Mouse (Mus musculus): ENCODE data around the gene Utrn. TPM values are rescaled to one million over a fixed set of nuclear protein-coding genes. Genes with fewer than 3 reads are reported as not detected.
A peak's percentile ranks its signal among the peaks of the same experiment; 100 is the strongest.

Utrn gene
- polyA plus RNA-seq, 1 experiment from 2014 or later: 88.4 TPM

GRCm38 (mm10) chr10:12690601-12691000 lies 178.6 kb downstream of the Utrn start:
- no peaks in the 10 kb centered on the region for H3K27me3 ChIP-seq (replicated peaks; ENCODE audit: insufficient read depth, low read length)
- no peaks in the 10 kb centered on the region for H3K4me1 ChIP-seq (ENCODE audit: insufficient read depth, low read depth, low read length)
- WGBS: 21% methylated on average over 5 of the region's 5 CpGs
- ATAC-seq (peak; percentile 48), DNase-seq (ENCODE audit: low spot score) (peak; percentile 89)
- TF ChIP-seq CTCF (IDR thresholded peaks at IDR 0.05) (peak; percentile 83), EP300 (IDR thresholded peaks at IDR 0.05) (no peak)
- H3K9me3 ChIP-seq (ENCODE audit: low read length): no peaks in the 10 kb centered on the region
- no peak overlapping the region for H3K9ac ChIP-seq (replicated peaks; ENCODE audit: low read depth)
- H3K36me3 ChIP-seq (ENCODE audit: insufficient read depth, low read length): peaks cover 7% of the 10 kb centered on the region; the same call in 1 of the 2 replicates
- H3K4me2 ChIP-seq (replicated peaks; ENCODE audit: low read depth, low read length): no peak overlapping the region
- no peak overlapping the region for H3K27ac ChIP-seq (ENCODE audit: low read length)
- no peak overlapping the region for H3K4me3 ChIP-seq (ENCODE audit: low read depth, low read length)

GRCm38 (mm10) chr10:12685683-12686082 lies 183.5 kb downstream of the Utrn start:
- no peak for DNase-seq (ENCODE audit: low spot score)
- no peaks in the 10 kb centered on the region for H3K9me3 ChIP-seq (ENCODE audit: low read length)
- no peak for TF ChIP-seq CTCF (IDR thresholded peaks at IDR 0.05)
- no peak overlapping the region for H3K9ac ChIP-seq (replicated peaks; ENCODE audit: low read depth)
- H3K27ac ChIP-seq (ENCODE audit: low read length): no peak overlapping the region
- peaks cover 24% of the 10 kb centered on the region for H3K36me3 ChIP-seq (ENCODE audit: insufficient read depth, low read length)
- H3K4me3 ChIP-seq (ENCODE audit: low read depth, low read length): no peak overlapping the region
- H3K4me1 ChIP-seq (ENCODE audit: insufficient read depth, low read depth, low read length): no peaks in the 10 kb centered on the region
- no peak for ATAC-seq
- no peak overlapping the region for H3K4me2 ChIP-seq (replicated peaks; ENCODE audit: low read depth, low read length)
- no peaks in the 10 kb centered on the region for H3K27me3 ChIP-seq (replicated peaks; ENCODE audit: insufficient read depth, low read length)

GRCm38 (mm10) chr10:12684018-12684417 lies 185.1 kb downstream of the Utrn start:
- H3K4me2 ChIP-seq (replicated peaks; ENCODE audit: low read depth, low read length): no peak overlapping the region
- no peak overlapping the region for H3K4me3 ChIP-seq (ENCODE audit: low read depth, low read length)
- no peak overlapping the region for H3K27ac ChIP-seq (ENCODE audit: low read length)
- no peaks in the 10 kb centered on the region for H3K27me3 ChIP-seq (replicated peaks; ENCODE audit: insufficient read depth, low read length)
- H3K9me3 ChIP-seq (ENCODE audit: low read length): no peaks in the 10 kb centered on the region
- H3K4me1 ChIP-seq (ENCODE audit: insufficient read depth, low read depth, low read length): no peaks in the 10 kb centered on the region
- no peak for DNase-seq (ENCODE audit: low spot score)
- no peak for TF ChIP-seq CTCF (IDR thresholded peaks at IDR 0.05)
- TF ChIP-seq EP300 (IDR thresholded peaks at IDR 0.05): no peak
- WGBS: 63% methylated on average over 3 of the region's 3 CpGs
- H3K9ac ChIP-seq (replicated peaks; ENCODE audit: low read depth): no peak overlapping the region
- no peak for ATAC-seq
- H3K36me3 ChIP-seq (ENCODE audit: insufficient read depth, low read length): peaks cover 32% of the 10 kb centered on the region

- ATAC-seq (peak; percentile 26; the same call in 1 of the 2 replicates), DNase-seq (ENCODE audit: low spot score) (peak; percentile 55)
- TF ChIP-seq CTCF (IDR thresholded peaks at IDR 0.05) (no peak), EP300 (IDR thresholded peaks at IDR 0.05) (no peak)
- no peaks in the 10 kb centered on the region for H3K27me3 ChIP-seq (replicated peaks; ENCODE audit: insufficient read depth, low read length)
- H3K27ac ChIP-seq (ENCODE audit: low read length): no peak overlapping the region
- H3K4me1 ChIP-seq (ENCODE audit: insufficient read depth, low read depth, low read length): no peaks in the 10 kb centered on the region
- H3K9me3 ChIP-seq (ENCODE audit: low read length): no peaks in the 10 kb centered on the region
- 53% methylated on average over 5 of the region's 5 CpGs for WGBS
- peaks cover 10% of the 10 kb centered on the region; the same call in 1 of the 2 replicates for H3K36me3 ChIP-seq (ENCODE audit: insufficient read depth, low read length)
- H3K4me2 ChIP-seq (replicated peaks; ENCODE audit: low read depth, low read length): no peak overlapping the region
- H3K4me3 ChIP-seq (ENCODE audit: low read depth, low read length): no peak overlapping the region
- H3K9ac ChIP-seq (replicated peaks; ENCODE audit: low read depth): no peak overlapping the region
These were observed 195.9 kb downstream of the Utrn start for GRCm38 (mm10) chr10:12673309-12673708.

- WGBS: 72% methylated on average over 9 of the region's 9 CpGs
- no peak overlapping the region for H3K4me3 ChIP-seq (ENCODE audit: low read depth, low read length)
- TF ChIP-seq EP300 (IDR thresholded peaks at IDR 0.05): no peak
- no peak for TF ChIP-seq CTCF (IDR thresholded peaks at IDR 0.05)
- H3K9me3 ChIP-seq (ENCODE audit: low read length): no peaks in the 10 kb centered on the region
- ATAC-seq: peak; percentile 57; the same call in 1 of the 2 replicates
- H3K36me3 ChIP-seq (ENCODE audit: insufficient read depth, low read length): peaks cover 22% of the 10 kb centered on the region; the same call in 1 of the 2 replicates
- H3K4me2 ChIP-seq (replicated peaks; ENCODE audit: low read depth, low read length): no peak overlapping the region
- DNase-seq (ENCODE audit: low spot score): peak; percentile 60
- H3K4me1 ChIP-seq (ENCODE audit: insufficient read depth, low read depth, low read length): no peaks in the 10 kb centered on the region
- H3K27ac ChIP-seq (ENCODE audit: low read length): no peak overlapping the region
- H3K9ac ChIP-seq (replicated peaks; ENCODE audit: low read depth): no peak overlapping the region
- no peaks in the 10 kb centered on the region for H3K27me3 ChIP-seq (replicated peaks; ENCODE audit: insufficient read depth, low read length)
These were observed 197.6 kb downstream of the Utrn start for GRCm38 (mm10) chr10:12671608-12672007.

- Histone ChIP-seq H3K9me3 (ENCODE audit: low read length) (0 out of 2 replicates have a peak, but pooled peaks cover 2% of the 10 kb centered on the region), H3K27me3 (replicated peaks; ENCODE audit: insufficient read depth, low read length) (no peaks in the 10 kb centered on the region), H3K4me2 (replicated peaks; ENCODE audit: low read depth, low read length) (no peak overlapping the region), H3K9ac (replicated peaks; ENCODE audit: low read depth) (no peak overlapping the region), H3K27ac (ENCODE audit: low read length) (no peak overlapping the region), H3K4me3 (ENCODE audit: low read depth, low read length) (no peak overlapping the region), H3K36me3 (ENCODE audit: insufficient read depth, low read length) (peaks cover 16% of the 10 kb centered on the region; the same call in 1 of the 2 replicates), H3K4me1 (ENCODE audit: insufficient read depth, low read depth, low read length) (no peaks in the 10 kb centered on the region)
- TF ChIP-seq CTCF (IDR thresholded peaks at IDR 0.05) (peak; percentile 53), EP300 (IDR thresholded peaks at IDR 0.05) (no peak)
- DNase-seq (ENCODE audit: low spot score) (no peak), ATAC-seq (no peak)
- 93% methylated on average over 4 of the region's 4 CpGs for WGBS
These were observed 207.1 kb downstream of the Utrn start for GRCm38 (mm10) chr10:12662035-12662434.

Data from lung, postnatal 0 days (tissue).